Mouse (Mus musculus) gastrocnemius, adult 18-20 months (tissue): Measurements from ENCODE around the gene Cfap73. TPM values are rescaled to one million over a fixed set of nuclear protein-coding genes. Genes with fewer than 3 reads are reported as not detected.

Experiments used
- DNase-seq: peaks from one replicate; pipeline ENCODE4 v3.0.0; 2021; ENCODE audit warnings: low spot score
- total RNA-seq, 2 experiments: library from RNA; stranded (reverse); gene quantifications; 2 replicates each; pipeline ENCODE4 v1.2.3; 2021

Cfap73 gene
- total RNA-seq, 2 experiments from 2014 or later: not detected

GRCm38 (mm10) chr5:120612822-120613604 is 21.0 kb downstream of the Cfap73 start:
- peak; percentile 100 for DNase-seq

GRCm38 (mm10) chr5:120612442-120612821 is 21.6 kb downstream of the Cfap73 start, which contains the start of the genes Rita1 and Ddx54:
Gene Rita1, minus strand, starts transcription at chr5:120612589.
Gene Ddx54, plus strand, starts transcription at chr5:120612739.
- peak; percentile 97 for DNase-seq

GRCm38 (mm10) chr5:120611416-120611815 is 22.6 kb downstream of the Cfap73 start:
- no peak for DNase-seq

GRCm38 (mm10) chr5:120610906-120611305 is 23.1 kb downstream of the Cfap73 start:
- no peak for DNase-seq

GRCm38 (mm10) chr5:120609246-120609775 is 24.7 kb downstream of the Cfap73 start:
- DNase-seq: no peak

GRCm38 (mm10) chr5:120607335-120607734 is 26.7 kb downstream of the Cfap73 start:
- DNase-seq: no peak

- no peak for DNase-seq
Observed at GRCm38 (mm10) chr5:120606590-120607200, 27.3 kb downstream of the Cfap73 start.

- peak; percentile 92 for DNase-seq
Observed at GRCm38 (mm10) chr5:120605688-120606087, 28.3 kb downstream of the Cfap73 start.

- DNase-seq: no peak
Observed at GRCm38 (mm10) chr5:120605241-120605661, 28.8 kb downstream of the Cfap73 start.

- DNase-seq: peak; percentile 84
Observed at GRCm38 (mm10) chr5:120604839-120605238, 29.2 kb downstream of the Cfap73 start.

GRCm38 (mm10) chr5:120603515-120603914 is 30.5 kb downstream of the Cfap73 start:
- no peak for DNase-seq

- no peak for DNase-seq
Observed at GRCm38 (mm10) chr5:120602210-120602609, 31.8 kb downstream of the Cfap73 start.

- DNase-seq: no peak
Observed at GRCm38 (mm10) chr5:120600946-120601668, 32.9 kb downstream of the Cfap73 start.

- no peak for DNase-seq
Observed at GRCm38 (mm10) chr5:120599625-120600024, 34.4 kb downstream of the Cfap73 start.

- no peak for DNase-seq
Observed at GRCm38 (mm10) chr5:120594485-120594884, 39.5 kb downstream of the Cfap73 start.

GRCm38 (mm10) chr5:120592141-120592540 is 41.9 kb downstream of the Cfap73 start:
- no peak for DNase-seq

GRCm38 (mm10) chr5:120590356-120591010 is 43.6 kb downstream of the Cfap73 start:
- DNase-seq: no peak

- DNase-seq: peak; percentile 99
Observed at GRCm38 (mm10) chr5:120588569-120589094, 45.4 kb downstream of the Cfap73 start, which contains the start of the genes Tpcn1 and Iqcd. Gene Tpcn1, minus strand, starts transcription at chr5:120588673. Gene Iqcd, plus strand, starts transcription at chr5:120589016.

GRCm38 (mm10) chr5:120587940-120588568 is 46.0 kb downstream of the Cfap73 start:
- DNase-seq: no peak

- peak; percentile 48 for DNase-seq
Observed at GRCm38 (mm10) chr5:120587616-120587926, 46.5 kb downstream of the Cfap73 start.
